Comparison of ENCODE assay signal across 8 mouse cellular contexts in the genomic region with DNA sequence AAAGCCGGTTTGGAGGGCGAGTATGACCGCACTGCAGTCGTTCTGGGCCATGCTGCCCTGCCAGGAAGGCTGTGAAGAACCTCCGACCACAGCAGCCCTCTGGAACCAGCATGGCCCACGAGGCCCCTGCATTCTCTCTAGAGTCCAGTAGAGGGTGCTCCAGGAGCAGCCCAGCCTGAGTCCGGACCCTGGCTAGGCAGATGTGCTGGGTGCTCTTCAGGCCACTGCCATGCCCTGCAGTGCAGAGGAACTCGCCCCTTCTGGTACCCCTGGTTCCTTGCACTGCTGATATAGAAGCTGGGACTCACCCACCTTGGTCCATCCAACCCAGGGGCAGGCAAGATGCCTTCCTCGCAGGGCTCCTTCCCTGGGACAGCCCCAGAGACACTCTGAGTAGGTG. TPM values are rescaled to one million over a fixed set of nuclear protein-coding genes. Genes with fewer than 3 reads are reported as not detected.
DNase-seq lines count a peak whose midpoint lies in the region; ATAC-seq and TF ChIP-seq lines count a peak whose summit lies in the region.

No protein-coding gene starts in this region.

- TF ChIP-seq CTCF in ES-Bruce4 (IDR thresholded peaks at IDR 0.05; ENCODE audit: low read depth, low read length) = peak; percentile 82

- DNase-seq in 3T3-L1 (ENCODE audit: low read depth, low spot score) = peak; percentile 86
- peak; percentile 19 for DNase-seq in cerebellum, adult 11-12 months
- peak; percentile 83 for DNase-seq in limb, embryonic 11.5 days (ENCODE audit: low spot score)
- DNase-seq in thymus, postnatal 36 days = peak; percentile 36

- no peak overlapping the region for H3K4me3 ChIP-seq in ES-Bruce4 (ENCODE audit: low read depth, low read length)
- no peak overlapping the region for H3K4me3 ChIP-seq in forebrain, embryonic 12.5 days (replicated peaks)
- no peak overlapping the region for H3K4me3 ChIP-seq in hindbrain, embryonic 15.5 days
- no peak overlapping the region for H3K4me3 ChIP-seq in limb, embryonic 11.5 days (ENCODE audit: low read depth, low read length)
- H3K4me3 ChIP-seq in midbrain, embryonic 16.5 days (ENCODE audit: low read depth, low read length) = no peak overlapping the region

- H3K36me3 ChIP-seq in ES-Bruce4 (ENCODE audit: control insufficient read depth, insufficient read depth, low read length, poor library complexity, severe bottlenecking) = no peaks in the 10 kb centered on the region
- no peaks in the 10 kb centered on the region for H3K36me3 ChIP-seq in forebrain, embryonic 12.5 days (replicated peaks)
- peaks cover 4% of the 10 kb centered on the region for H3K36me3 ChIP-seq in hindbrain, embryonic 15.5 days
- H3K36me3 ChIP-seq in limb, embryonic 11.5 days (ENCODE audit: control insufficient read depth, insufficient read depth, low read length) = no peaks in the 10 kb centered on the region
- peaks cover 18% of the 10 kb centered on the region for H3K36me3 ChIP-seq in midbrain, embryonic 16.5 days (ENCODE audit: control insufficient read depth, insufficient read depth, low read length)

- no peak overlapping the region for H3K4me2 ChIP-seq in forebrain, embryonic 12.5 days
- H3K4me2 ChIP-seq in hindbrain, embryonic 15.5 days = no peak overlapping the region
- H3K4me2 ChIP-seq in limb, embryonic 11.5 days (ENCODE audit: low read depth, severe bottlenecking) = no peak overlapping the region
- H3K4me2 ChIP-seq in midbrain, embryonic 16.5 days (ENCODE audit: low read length) = no peak overlapping the region

- TF ChIP-seq EP300 in ES-Bruce4 (IDR thresholded peaks at IDR 0.05; ENCODE audit: insufficient read depth, low read depth, low read length) = no peak

- H3K27me3 ChIP-seq in ES-Bruce4 (ENCODE audit: control insufficient read depth, insufficient read depth, low read length, poor library complexity, severe bottlenecking) = no peaks in the 10 kb centered on the region
- H3K27me3 ChIP-seq in forebrain, embryonic 12.5 days = 0 out of 2 replicates have a peak, but pooled peaks cover 4% of the 10 kb centered on the region
- no peaks in the 10 kb centered on the region for H3K27me3 ChIP-seq in hindbrain, embryonic 15.5 days
- H3K27me3 ChIP-seq in limb, embryonic 11.5 days (ENCODE audit: control insufficient read depth, insufficient read depth, low read length) = no peaks in the 10 kb centered on the region
- no peaks in the 10 kb centered on the region for H3K27me3 ChIP-seq in midbrain, embryonic 16.5 days (ENCODE audit: control insufficient read depth, insufficient read depth, low read depth, low read length)

- no peak overlapping the region for H3K27ac ChIP-seq in ES-Bruce4 (ENCODE audit: insufficient read depth, low read length)
- H3K27ac ChIP-seq in forebrain, embryonic 12.5 days = no peak overlapping the region
- H3K27ac ChIP-seq in hindbrain, embryonic 15.5 days (replicated peaks) = no peak overlapping the region
- H3K27ac ChIP-seq in limb, embryonic 11.5 days (replicated peaks; ENCODE audit: low read depth, low read length) = no peak overlapping the region
- H3K27ac ChIP-seq in midbrain, embryonic 16.5 days (ENCODE audit: low read length) = no peak overlapping the region

- no peak for TF ChIP-seq POLR2A in ES-Bruce4 (IDR thresholded peaks at IDR 0.05; ENCODE audit: insufficient read depth, low read length)

- peak; percentile 82 for ATAC-seq in forebrain, embryonic 12.5 days (ENCODE audit: low FRiP score)
- peak; percentile 77 for ATAC-seq in hindbrain, embryonic 15.5 days (ENCODE audit: low FRiP score, low read depth)
- 0 out of 2 replicates have a peak, but pooled peaks have one; percentile 21 for ATAC-seq in limb, embryonic 11.5 days (ENCODE audit: insufficient number of reproducible peaks, low FRiP score, low TSS enrichment, low read depth)
- ATAC-seq in midbrain, embryonic 16.5 days = peak; percentile 80

- no peak overlapping the region for H3K9ac ChIP-seq in ES-Bruce4 (ENCODE audit: low read depth, poor library complexity, severe bottlenecking)
- H3K9ac ChIP-seq in forebrain, embryonic 12.5 days = no peak overlapping the region
- H3K9ac ChIP-seq in hindbrain, embryonic 15.5 days = no peak overlapping the region
- no peak overlapping the region for H3K9ac ChIP-seq in limb, embryonic 11.5 days (ENCODE audit: low read length)
- H3K9ac ChIP-seq in midbrain, embryonic 16.5 days (ENCODE audit: low read depth, low read length) = 0 out of 2 replicates have a peak overlapping the region, but pooled peaks have one; percentile 7

- no peaks in the 10 kb centered on the region for H3K4me1 ChIP-seq in ES-Bruce4 (ENCODE audit: control insufficient read depth, insufficient read depth, low read length)
- H3K4me1 ChIP-seq in forebrain, embryonic 12.5 days = no peaks in the 10 kb centered on the region
- no peaks in the 10 kb centered on the region for H3K4me1 ChIP-seq in hindbrain, embryonic 15.5 days (replicated peaks)
- H3K4me1 ChIP-seq in limb, embryonic 11.5 days (ENCODE audit: control insufficient read depth, insufficient read depth, low read length) = no peaks in the 10 kb centered on the region
- H3K4me1 ChIP-seq in midbrain, embryonic 16.5 days (ENCODE audit: control insufficient read depth, insufficient read depth, low read length) = no peaks in the 10 kb centered on the region

- 12% methylated on average over 9 of the region's 9 CpGs for WGBS in forebrain, embryonic 12.5 days
- WGBS in hindbrain, embryonic 15.5 days = 15% methylated on average over 9 of the region's 9 CpGs
- 14% methylated on average over 9 of the region's 9 CpGs for WGBS in limb, embryonic 11.5 days
- 16% methylated on average over 9 of the region's 9 CpGs for WGBS in midbrain, embryonic 16.5 days

- no peaks in the 10 kb centered on the region for H3K9me3 ChIP-seq in ES-Bruce4 (replicated peaks; ENCODE audit: control insufficient read depth, insufficient read depth, low read length, poor library complexity, severe bottlenecking)
- no peaks in the 10 kb centered on the region for H3K9me3 ChIP-seq in forebrain, embryonic 12.5 days
- no peaks in the 10 kb centered on the region for H3K9me3 ChIP-seq in hindbrain, embryonic 15.5 days
- H3K9me3 ChIP-seq in limb, embryonic 11.5 days (ENCODE audit: control insufficient read depth, low read length) = no peaks in the 10 kb centered on the region
- no peaks in the 10 kb centered on the region for H3K9me3 ChIP-seq in midbrain, embryonic 16.5 days (replicated peaks; ENCODE audit: control insufficient read depth, low read length, poor library complexity, severe bottlenecking)

RNA-seq across cellular contexts. Expression of a gene that starts 50.5 kb away (rescaled TPM):
- 0.18 and 0.46 TPM in 2 replicates for polyA plus RNA-seq in ES-Bruce4 (2011; ENCODE audit: insufficient read depth, insufficient read length, low read depth, missing spikeins)
- polyA plus RNA-seq in forebrain, embryonic 12.5 days (2016; fragmentation: Nextera tagmentation; extraction: Ambion mirVana) = 1.4 and 1.9 TPM in 2 replicates
- 7.4 and 9.0 TPM in 2 replicates for polyA plus RNA-seq in hindbrain, embryonic 15.5 days (2015; fragmentation: Nextera tagmentation; extraction: Ambion mirVana)
- 0.16 and 0.33 TPM in 2 replicates for polyA plus RNA-seq in limb, embryonic 11.5 days (2014; fragmentation: Nextera tagmentation; extraction: Ambion mirVana)
- 7.8 and 10.1 TPM in 2 replicates for polyA plus RNA-seq in midbrain, embryonic 16.5 days (2015; fragmentation: Nextera tagmentation; extraction: Ambion mirVana)

Comparison
In these comparisons a context has a peak if more than half of its experiments do, and no peak if none do; other contexts are left out.
1. DNase-seq: peak in every context shown above with its lines; median percentile 86 in 3T3-L1; 83 in limb, embryonic 11.5 days; 36 in thymus, postnatal 36 days; 19 in cerebellum, adult 11-12 months.
2. ATAC-seq: peak in every context shown above with its lines; median percentile 82 in forebrain, embryonic 12.5 days; 80 in midbrain, embryonic 16.5 days; 77 in hindbrain, embryonic 15.5 days; 21 in limb, embryonic 11.5 days.